Mouse (Mus musculus): ENCODE results near the gene Fgd3.

DNA sequence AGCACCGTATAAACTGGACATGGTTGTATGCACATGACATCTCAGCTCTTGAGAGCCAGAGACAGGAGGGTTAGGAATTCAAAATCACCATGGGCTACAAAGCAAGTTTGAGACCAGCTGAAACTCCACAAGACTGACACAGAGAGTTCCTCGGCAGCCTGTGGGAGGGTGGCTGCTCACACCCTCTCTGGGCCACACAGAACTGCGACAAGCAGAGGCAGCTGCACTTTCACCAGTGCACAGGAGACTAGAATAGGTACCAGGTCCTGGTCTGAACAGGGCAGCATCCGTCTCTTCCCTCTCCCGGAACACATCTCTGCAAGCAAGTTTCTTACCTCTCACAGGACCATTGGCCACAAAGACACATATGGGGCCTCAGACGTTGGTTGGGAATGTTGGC is 2.6 kb downstream of the Fgd3 start:
- TF ChIP-seq CTCF (IDR thresholded peaks at IDR 0.05; ENCODE audit: control insufficient read depth, insufficient read depth, insufficient replicate concordance, low read depth, low read length) (no peak), POLR2A (IDR thresholded peaks at IDR 0.05; ENCODE audit: control insufficient read depth, low read depth, low read length) (no peak)

Data from testis, adult 2 months (tissue).